Mouse (Mus musculus) C2C12 (cell line): Measurements from ENCODE around the gene Rnf180. TPM values are rescaled to one million over a fixed set of nuclear protein-coding genes. Genes with fewer than 3 reads are reported as not detected.

Source experiments
- H3K27me3 ChIP-seq: one replicate; pipeline ENCODE4 v1.6.1; 2011; ENCODE audit not compliant: control insufficient read depth, insufficient read depth, insufficient read length
- H3K36me3 ChIP-seq: one replicate; pipeline ENCODE4 v1.6.1; 2011; ENCODE audit not compliant: control insufficient read depth, insufficient read depth
- H3K4me3 ChIP-seq: one replicate; pipeline ENCODE4 v1.5.1; 2011; ENCODE audit warnings: mild to moderate bottlenecking, control low read depth; ENCODE audit not compliant: poor library complexity, insufficient read depth, severe bottlenecking
- H3K79me2 ChIP-seq: one replicate; pipeline ENCODE4 v1.6.1; 2011; ENCODE audit not compliant: control insufficient read depth, insufficient read depth
- H3K79me3 ChIP-seq: one replicate; pipeline ENCODE4 v1.6.1; 2011; ENCODE audit warnings: low read depth, control low read depth
- H3ac ChIP-seq: one replicate; pipeline ENCODE3; 2011; ENCODE audit warnings: low read depth; ENCODE audit not compliant: control insufficient read depth, insufficient read length
- CEBPB ChIP-seq: IDR thresholded peaks from one replicate; pipeline ENCODE4 v1.6.1; 2011; ENCODE audit warnings: low read depth, mild to moderate bottlenecking, control low read depth, moderate library complexity
- CTCF ChIP-seq: IDR thresholded peaks from one replicate; pipeline ENCODE4 v1.5.1; 2011; ENCODE audit not compliant: control insufficient read depth, insufficient read depth, insufficient read length
- FOSL1 ChIP-seq: IDR thresholded peaks from one replicate; pipeline ENCODE4 v1.8.0; 2011; ENCODE audit warnings: mild to moderate bottlenecking, low read length; ENCODE audit not compliant: poor library complexity, insufficient read depth, severe bottlenecking
- MAX ChIP-seq: IDR thresholded peaks from one replicate; pipeline ENCODE4 v1.6.1; 2011; ENCODE audit warnings: mild to moderate bottlenecking, control low read depth
- MYOD1 ChIP-seq: IDR thresholded peaks from one replicate; pipeline ENCODE4 v1.6.1; 2011; ENCODE audit warnings: low read depth; ENCODE audit not compliant: control insufficient read depth, insufficient read length
- MYOG ChIP-seq: IDR thresholded peaks from one replicate; pipeline ENCODE4 v1.6.1; 2011; ENCODE audit not compliant: control insufficient read depth, insufficient read length; ENCODE audit errors: extremely low read depth
- USF1 ChIP-seq: IDR thresholded peaks from one replicate; pipeline ENCODE4 v1.6.1; 2011; ENCODE audit warnings: low read depth, mild to moderate bottlenecking, control low read depth, moderate library complexity
- polyA plus RNA-seq: library from polyadenylated mRNA; unstranded; fragments of >200 nt; fragmentation: generic; extraction: Trizol; gene quantifications from one replicate; pipeline ENCODE4 v1.2.1, GENCODE M21; 2012; ENCODE audit warnings: missing spikeins

Rnf180 gene
- polyA plus RNA-seq, 1 experiment, result not detected

GRCm38 (mm10) chr13:105210746-105211145 lies 83.9 kb downstream of the Rnf180 start:
- no peak overlapping the region for H3K4me3 ChIP-seq
- no peaks in the 10 kb centered on the region for H3K79me2 ChIP-seq
- no peaks in the 10 kb centered on the region for H3K79me3 ChIP-seq
- H3K27me3 ChIP-seq, result no peaks in the 10 kb centered on the region
- H3ac ChIP-seq, result no peak overlapping the region
- peak; percentile 11 for TF ChIP-seq CEBPB
- TF ChIP-seq FOSL1, result no peak
- H3K36me3 ChIP-seq, result no peaks in the 10 kb centered on the region

- Histone ChIP-seq H3K79me2 (no peaks in the 10 kb centered on the region), H3ac (no peak overlapping the region), H3K36me3 (no peaks in the 10 kb centered on the region), H3K79me3 (no peaks in the 10 kb centered on the region), H3K4me3 (no peak overlapping the region), H3K27me3 (no peaks in the 10 kb centered on the region)
- TF ChIP-seq MYOG (no peak), CEBPB (no peak), MYOD1 (no peak), USF1 (no peak), FOSL1 (no peak), MAX (no peak)
Measured at GRCm38 (mm10) chr13:105203851-105204250, 90.8 kb downstream of the Rnf180 start.

- H3ac ChIP-seq, result no peak overlapping the region
Measured at GRCm38 (mm10) chr13:105198658-105199057, 96.0 kb downstream of the Rnf180 start.

GRCm38 (mm10) chr13:105198028-105198427 lies 96.6 kb downstream of the Rnf180 start:
- H3K79me3 ChIP-seq, result no peaks in the 10 kb centered on the region
- H3ac ChIP-seq, result no peak overlapping the region
- no peaks in the 10 kb centered on the region for H3K79me2 ChIP-seq
- no peak overlapping the region for H3K4me3 ChIP-seq
- no peak for TF ChIP-seq CEBPB
- no peak for TF ChIP-seq FOSL1
- no peak for TF ChIP-seq MYOD1
- no peak for TF ChIP-seq MYOG
- no peak for TF ChIP-seq CTCF
- no peak for TF ChIP-seq MAX
- TF ChIP-seq USF1, result no peak
- no peaks in the 10 kb centered on the region for H3K27me3 ChIP-seq
- no peaks in the 10 kb centered on the region for H3K36me3 ChIP-seq

More at GRCm38 (mm10) chr13:105198658-105199057, 96.0 kb downstream of the Rnf180 start:
- H3K4me3 ChIP-seq, result no peak overlapping the region
- H3K36me3 ChIP-seq, result no peaks in the 10 kb centered on the region
- no peaks in the 10 kb centered on the region for H3K27me3 ChIP-seq
- no peaks in the 10 kb centered on the region for H3K79me3 ChIP-seq
- TF ChIP-seq MYOD1, result no peak
- no peak for TF ChIP-seq USF1
- no peak for TF ChIP-seq FOSL1
- no peak for TF ChIP-seq MAX
- TF ChIP-seq CTCF, result no peak
- TF ChIP-seq CEBPB, result no peak
- no peak for TF ChIP-seq MYOG
- H3K79me2 ChIP-seq, result no peaks in the 10 kb centered on the region

GRCm38 (mm10) chr13:105193583-105193982 lies 101.0 kb downstream of the Rnf180 start:
- TF ChIP-seq CEBPB (no peak), CTCF (no peak), MYOD1 (no peak), FOSL1 (no peak), MYOG (no peak), MAX (no peak), USF1 (no peak)
- H3K79me3 ChIP-seq, result no peaks in the 10 kb centered on the region
- no peaks in the 10 kb centered on the region for H3K36me3 ChIP-seq

GRCm38 (mm10) chr13:105188730-105189129 lies 105.9 kb downstream of the Rnf180 start:
- TF ChIP-seq FOSL1, result no peak
- TF ChIP-seq CEBPB, result no peak
- no peak for TF ChIP-seq CTCF
- TF ChIP-seq USF1, result no peak
- no peak for TF ChIP-seq MYOD1
- no peak for TF ChIP-seq MAX
- TF ChIP-seq MYOG, result no peak
- Histone ChIP-seq H3K27me3 (no peaks in the 10 kb centered on the region), H3K79me2 (no peaks in the 10 kb centered on the region), H3ac (no peak overlapping the region), H3K4me3 (no peak overlapping the region), H3K36me3 (no peaks in the 10 kb centered on the region), H3K79me3 (no peaks in the 10 kb centered on the region)

More at GRCm38 (mm10) chr13:105193583-105193982, 101.0 kb downstream of the Rnf180 start:
- Histone ChIP-seq H3K27me3 (no peaks in the 10 kb centered on the region), H3ac (no peak overlapping the region), H3K79me2 (no peaks in the 10 kb centered on the region), H3K4me3 (no peak overlapping the region)
